Mouse (Mus musculus) liver, embryonic 15.5 days (tissue): ENCODE results near the gene Rell1. TPM values are rescaled to one million over a fixed set of nuclear protein-coding genes. Genes with fewer than 3 reads are reported as not detected.
"Not testable (repeated sequence)": the region's sequence is repeated elsewhere in the genome, so short reads cannot be mapped to it uniquely, and the experiment has no call there.

Experiments
- ATAC-seq: fragments of 200-750 bp; cut with Nextera tagmentation; 2 replicates; pipeline ENCODE4 v1.8.0; 2017; ENCODE audit warnings: moderate number of reproducible peaks, mild to moderate bottlenecking, moderate library complexity; ENCODE audit not compliant: insufficient read depth
- H3K27ac ChIP-seq: fragments of 300-500 bp; sonication (generic); replicated peaks from 2 replicates; pipeline ENCODE4 v1.5.1; 2015; ENCODE audit warnings: mild to moderate bottlenecking, inconsistent platforms
- H3K27me3 ChIP-seq: fragments of 300-500 bp; sonication (generic); 2 replicates; pipeline ENCODE4 v1.6.1; 2015; ENCODE audit warnings: mild to moderate bottlenecking, inconsistent platforms
- H3K36me3 ChIP-seq: fragments of 300-500 bp; sonication (generic); replicated peaks from 2 replicates; pipeline ENCODE4 v1.6.1; 2015; ENCODE audit warnings: moderate library complexity, mild to moderate bottlenecking, inconsistent platforms
- H3K4me1 ChIP-seq: fragments of 300-500 bp; sonication (generic); replicated peaks from 2 replicates; pipeline ENCODE4 v1.6.1; 2015; ENCODE audit warnings: inconsistent platforms
- H3K4me2 ChIP-seq: fragments of 300-500 bp; sonication (generic); 2 replicates; pipeline ENCODE4 v1.6.1; 2015; ENCODE audit warnings: moderate library complexity, mild to moderate bottlenecking, inconsistent platforms
- H3K4me3 ChIP-seq: fragments of 300-500 bp; sonication (generic); replicated peaks from 2 replicates; pipeline ENCODE4 v1.5.1; 2015; ENCODE audit warnings: mild to moderate bottlenecking, inconsistent platforms
- H3K9ac ChIP-seq: fragments of 300-500 bp; sonication (generic); 2 replicates; pipeline ENCODE4 v1.6.1; 2015; ENCODE audit warnings: moderate library complexity, mild to moderate bottlenecking, inconsistent platforms
- H3K9me3 ChIP-seq: fragments of 300-500 bp; sonication (generic); replicated peaks from 2 replicates; pipeline ENCODE4 v1.6.1; 2016; ENCODE audit warnings: inconsistent platforms
- WGBS: fragments of 180-500 bp; shearing (Covaris S2); methylation state at CpG from one replicate; pipeline ENCODE4 v1.1.7; 2015; ENCODE audit warnings: mixed read lengths; ENCODE audit not compliant: insufficient replicate concordance; 5-methylcytosine and 5-hydroxymethylcytosine counted together
- polyA plus RNA-seq: library from polyadenylated mRNA; unstranded; fragments of >200 nt; fragmentation: Nextera tagmentation; extraction: Ambion mirVana; gene quantifications from 2 replicates; pipeline ENCODE4 v1.2.1, GENCODE M21; 2015

The Rell1 gene
- polyA plus RNA-seq, 1 experiment from 2014 or later: 8.8 TPM

GRCm38 (mm10) chr5:63897001-63897819 lies 71.5 kb downstream of the Rell1 start:
- not testable (repeated sequence) for H3K27me3 ChIP-seq, H3K4me3 ChIP-seq, H3K4me2 ChIP-seq, H3K9ac ChIP-seq, ATAC-seq, H3K9me3 ChIP-seq, H3K36me3 ChIP-seq, H3K27ac ChIP-seq, H3K4me1 ChIP-seq
- WGBS: 60% methylated on average over 5 of the region's 5 CpGs

GRCm38 (mm10) chr5:63891912-63892311 lies 76.8 kb downstream of the Rell1 start:
- H3K9ac ChIP-seq: no peak overlapping the region
- H3K27me3 ChIP-seq: no peaks in the 10 kb centered on the region
- no peak overlapping the region for H3K4me2 ChIP-seq
- 64% methylated on average over 6 of the region's 6 CpGs for WGBS
- H3K9me3 ChIP-seq: no peaks in the 10 kb centered on the region
- H3K36me3 ChIP-seq: no peaks in the 10 kb centered on the region
- H3K4me3 ChIP-seq: no peak overlapping the region
- peak; percentile 57 for ATAC-seq
- peaks cover 9% of the 10 kb centered on the region for H3K4me1 ChIP-seq
- no peak overlapping the region for H3K27ac ChIP-seq

GRCm38 (mm10) chr5:63891241-63891640 lies 77.5 kb downstream of the Rell1 start:
- H3K4me1 ChIP-seq: peaks cover 9% of the 10 kb centered on the region
- H3K36me3 ChIP-seq: no peaks in the 10 kb centered on the region
- H3K4me2 ChIP-seq: no peak overlapping the region
- 73% methylated on average over 4 of the region's 4 CpGs for WGBS
- H3K9me3 ChIP-seq: no peaks in the 10 kb centered on the region
- ATAC-seq: no peak
- H3K9ac ChIP-seq: no peak overlapping the region
- H3K27ac ChIP-seq: no peak overlapping the region
- no peak overlapping the region for H3K4me3 ChIP-seq
- no peaks in the 10 kb centered on the region for H3K27me3 ChIP-seq

GRCm38 (mm10) chr5:63887111-63887510 lies 81.6 kb downstream of the Rell1 start:
- H3K9ac ChIP-seq: no peak overlapping the region
- ATAC-seq: no peak
- 93% methylated on average over 4 of the region's 4 CpGs for WGBS

GRCm38 (mm10) chr5:63886709-63887108 lies 82.0 kb downstream of the Rell1 start:
- H3K4me2 ChIP-seq: no peak overlapping the region
- no peak overlapping the region for H3K4me3 ChIP-seq
- H3K4me1 ChIP-seq: no peaks in the 10 kb centered on the region
- no peaks in the 10 kb centered on the region for H3K36me3 ChIP-seq
- H3K9me3 ChIP-seq: no peaks in the 10 kb centered on the region
- no peak for ATAC-seq
- no peak overlapping the region for H3K27ac ChIP-seq
- 26% methylated on average over 6 of the region's 6 CpGs for WGBS
- H3K9ac ChIP-seq: no peak overlapping the region
- no peaks in the 10 kb centered on the region for H3K27me3 ChIP-seq

More at GRCm38 (mm10) chr5:63887111-63887510, 81.6 kb downstream of the Rell1 start:
- H3K9me3 ChIP-seq: no peaks in the 10 kb centered on the region
- no peak overlapping the region for H3K27ac ChIP-seq
- no peak overlapping the region for H3K4me3 ChIP-seq
- H3K27me3 ChIP-seq: no peaks in the 10 kb centered on the region
- H3K36me3 ChIP-seq: no peaks in the 10 kb centered on the region
- H3K4me2 ChIP-seq: no peak overlapping the region
- no peaks in the 10 kb centered on the region for H3K4me1 ChIP-seq

- WGBS: 72% methylated on average over 5 of the region's 5 CpGs
- Histone ChIP-seq H3K4me1 (no peaks in the 10 kb centered on the region), H3K27ac (no peak overlapping the region), H3K9ac (no peak overlapping the region), H3K4me3 (no peak overlapping the region), H3K9me3 (no peaks in the 10 kb centered on the region), H3K27me3 (no peaks in the 10 kb centered on the region), H3K36me3 (no peaks in the 10 kb centered on the region), H3K4me2 (no peak overlapping the region)
- no peak for ATAC-seq
These were observed 82.4 kb downstream of the Rell1 start for GRCm38 (mm10) chr5:63886292-63886691.

- H3K9ac ChIP-seq: no peak overlapping the region
These were observed 89.7 kb downstream of the Rell1 start for GRCm38 (mm10) chr5:63879026-63879425.

GRCm38 (mm10) chr5:63876081-63876480 lies 92.6 kb downstream of the Rell1 start:
- Histone ChIP-seq H3K9me3 (no peaks in the 10 kb centered on the region), H3K4me2 (no peak overlapping the region), H3K9ac (no peak overlapping the region), H3K4me1 (peaks cover 6% of the 10 kb centered on the region), H3K27me3 (no peaks in the 10 kb centered on the region), H3K4me3 (no peak overlapping the region), H3K36me3 (no peaks in the 10 kb centered on the region), H3K27ac (no peak overlapping the region)
- no peak for ATAC-seq
- 69% methylated on average over 4 of the region's 4 CpGs for WGBS

More at GRCm38 (mm10) chr5:63879026-63879425, 89.7 kb downstream of the Rell1 start:
- Histone ChIP-seq H3K27me3 (no peaks in the 10 kb centered on the region), H3K9me3 (no peaks in the 10 kb centered on the region), H3K36me3 (no peaks in the 10 kb centered on the region), H3K4me3 (no peak overlapping the region), H3K27ac (no peak overlapping the region), H3K4me1 (peaks cover 6% of the 10 kb centered on the region), H3K4me2 (no peak overlapping the region)
- ATAC-seq: no peak
- 69% methylated on average over 10 of the region's 10 CpGs for WGBS

- no peak overlapping the region for H3K9ac ChIP-seq
- H3K36me3 ChIP-seq: no peaks in the 10 kb centered on the region
- H3K27me3 ChIP-seq: no peaks in the 10 kb centered on the region
- H3K27ac ChIP-seq: no peak overlapping the region
- no peaks in the 10 kb centered on the region for H3K9me3 ChIP-seq
- H3K4me2 ChIP-seq: no peak overlapping the region
- WGBS: 56% methylated on average over 16 of the region's 16 CpGs
- ATAC-seq: peak; percentile 66
- no peak overlapping the region for H3K4me3 ChIP-seq
- peaks cover 6% of the 10 kb centered on the region for H3K4me1 ChIP-seq
These were observed 93.8 kb downstream of the Rell1 start for GRCm38 (mm10) chr5:63874880-63875279.

GRCm38 (mm10) chr5:63872176-63872932 lies 96.3 kb downstream of the Rell1 start:
- Histone ChIP-seq H3K4me1 (peaks cover 13% of the 10 kb centered on the region), H3K27me3 (no peaks in the 10 kb centered on the region), H3K27ac (no peak overlapping the region), H3K9ac (no peak overlapping the region), H3K9me3 (no peaks in the 10 kb centered on the region), H3K36me3 (no peaks in the 10 kb centered on the region), H3K4me3 (no peak overlapping the region), H3K4me2 (no peak overlapping the region)
- 72% methylated on average over 17 of the region's 17 CpGs for WGBS
- ATAC-seq: no peak

- peak; percentile 40; the same call in 1 of the 2 replicates for ATAC-seq
- 51% methylated on average over 3 of the region's 3 CpGs for WGBS
- 0 out of 2 replicates have a peak, but pooled peaks cover 13% of the 10 kb centered on the region for H3K4me1 ChIP-seq
- no peaks in the 10 kb centered on the region for H3K27me3 ChIP-seq
- no peaks in the 10 kb centered on the region for H3K36me3 ChIP-seq
- no peaks in the 10 kb centered on the region for H3K9me3 ChIP-seq
- H3K4me2 ChIP-seq: no peak overlapping the region
- H3K27ac ChIP-seq: no peak overlapping the region
- H3K9ac ChIP-seq: no peak overlapping the region
- H3K4me3 ChIP-seq: no peak overlapping the region
These were observed 101.3 kb downstream of the Rell1 start for GRCm38 (mm10) chr5:63867421-63867820.
